Mouse (Mus musculus) midbrain, embryonic 12.5 days (tissue): ENCODE results near the gene Tfap2d. TPM values are rescaled to one million over a fixed set of nuclear protein-coding genes. Genes with fewer than 3 reads are reported as not detected.

Experiments
- ATAC-seq: fragments of 200-750 bp; cut with Nextera tagmentation; 2 replicates; pipeline ENCODE4 v1.8.0; 2017; ENCODE audit warnings: low read depth, moderate TSS enrichment, moderate library complexity; ENCODE audit not compliant: low FRiP score
- H3K27ac ChIP-seq: fragments of 300-500 bp; sonication (generic); replicated peaks from 2 replicates; pipeline ENCODE4 v1.5.1; 2016; ENCODE audit warnings: mild to moderate bottlenecking
- H3K27me3 ChIP-seq: fragments of 300-500 bp; sonication (generic); 2 replicates; pipeline ENCODE4 v1.6.1; 2016; ENCODE audit warnings: mild to moderate bottlenecking
- H3K36me3 ChIP-seq: fragments of 300-500 bp; sonication (generic); 2 replicates; pipeline ENCODE4 v1.6.1; 2016
- H3K4me1 ChIP-seq: fragments of 300-500 bp; sonication (generic); 2 replicates; pipeline ENCODE4 v1.6.1; 2016
- H3K4me2 ChIP-seq: fragments of 300-500 bp; sonication (generic); replicated peaks from 2 replicates; pipeline ENCODE4 v1.6.1; 2016; ENCODE audit warnings: mild to moderate bottlenecking, moderate library complexity
- H3K4me3 ChIP-seq: fragments of 300-500 bp; sonication (generic); 2 replicates; pipeline ENCODE4 v1.5.1; 2016; ENCODE audit warnings: mild to moderate bottlenecking
- H3K9ac ChIP-seq: fragments of 300-500 bp; sonication (generic); replicated peaks from 2 replicates; pipeline ENCODE4 v1.6.1; 2016; ENCODE audit warnings: mild to moderate bottlenecking, moderate library complexity
- H3K9me3 ChIP-seq: fragments of 300-500 bp; sonication (generic); 2 replicates; pipeline ENCODE4 v1.6.1; 2016; ENCODE audit warnings: mild to moderate bottlenecking
- WGBS: fragments of 180-500 bp; shearing (Covaris S2); methylation state at CpG from one replicate; pipeline ENCODE4 v1.1.7; 2016; 5-methylcytosine and 5-hydroxymethylcytosine counted together
- polyA plus RNA-seq: library from polyadenylated mRNA; unstranded; fragments of >200 nt; fragmentation: Nextera tagmentation; extraction: Ambion mirVana; gene quantifications from 2 replicates; pipeline ENCODE4 v1.2.1, GENCODE M21; 2016

The Tfap2d gene
- 41.4 and 41.9 TPM in 2 replicates for polyA plus RNA-seq

DNA sequence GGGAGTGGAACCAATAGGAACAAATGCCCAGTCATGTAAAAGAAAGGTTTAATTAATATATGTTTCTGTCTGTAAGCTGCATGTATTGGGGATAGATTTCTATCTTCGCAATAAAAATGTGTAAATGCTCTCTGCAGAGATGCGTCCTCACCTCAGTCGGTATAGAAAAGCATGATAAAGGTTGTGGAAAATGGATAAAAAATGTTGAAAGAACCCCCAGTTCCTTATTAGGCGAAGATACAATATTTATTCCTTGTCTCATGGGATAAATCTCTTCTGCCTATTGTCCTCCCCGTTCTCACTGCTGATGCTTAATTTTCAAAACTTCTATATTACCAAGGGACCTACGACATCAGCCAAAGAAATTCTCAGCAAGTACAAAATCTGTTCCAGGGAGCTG lies at the start of gene Tfap2d:
Gene Tfap2d (plus strand): TSS at position 392 of the 400 bp plus-strand sequence.
- H3K27ac ChIP-seq = peak within 1 kb of the TSS; percentile 89
- H3K4me3 ChIP-seq = peak within 1 kb of the TSS; percentile 44
- no peak for ATAC-seq
- no peaks in the 10 kb centered on the region for H3K36me3 ChIP-seq
- H3K4me1 ChIP-seq = peaks cover 5% of the 10 kb centered on the region; the same call in 1 of the 2 replicates
- peaks cover 90% of the 10 kb centered on the region for H3K27me3 ChIP-seq
- peak within 1 kb of the TSS; percentile 46 for H3K4me2 ChIP-seq
- H3K9ac ChIP-seq = peak within 1 kb of the TSS; percentile 49
- 3% methylated on average over 6 of the region's 6 CpGs for WGBS
- H3K9me3 ChIP-seq = no peaks in the 10 kb centered on the region

- ATAC-seq = 0 out of 2 replicates have a peak, but pooled peaks have one; percentile 49
- Histone ChIP-seq H3K27me3 (no peaks in the 10 kb centered on the region), H3K9me3 (no peaks in the 10 kb centered on the region), H3K4me1 (no peaks in the 10 kb centered on the region), H3K4me2 (no peak overlapping the region), H3K27ac (no peak overlapping the region), H3K36me3 (no peaks in the 10 kb centered on the region), H3K9ac (no peak overlapping the region), H3K4me3 (no peak overlapping the region)
- 12% methylated on average over 3 of the region's 3 CpGs for WGBS
Measured at GRCm38 (mm10) chr1:19056300-19056699, 46.5 kb upstream of the Tfap2d start.

DNA sequence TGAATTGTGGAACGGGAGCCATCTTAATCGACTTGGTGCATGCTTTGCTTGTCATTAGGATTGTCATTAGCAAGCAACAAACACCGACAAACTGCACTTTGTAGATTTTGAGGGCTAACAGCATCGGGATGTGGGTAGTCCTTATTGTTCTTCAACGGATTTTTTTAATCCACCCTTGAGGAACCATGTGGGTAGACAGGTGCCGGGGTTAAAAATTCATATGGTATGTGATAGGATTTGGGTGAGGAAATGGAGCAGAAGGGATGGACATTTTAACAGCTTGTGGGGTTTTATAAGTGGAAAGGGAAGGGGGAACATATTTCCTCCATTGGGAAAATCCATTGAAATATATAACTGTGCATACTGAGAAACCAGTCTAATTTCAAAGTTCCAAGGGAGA lies 46.0 kb upstream of the Tfap2d start:
- no peaks in the 10 kb centered on the region for H3K4me1 ChIP-seq
- H3K9me3 ChIP-seq = no peaks in the 10 kb centered on the region
- no peaks in the 10 kb centered on the region for H3K36me3 ChIP-seq
- no peak overlapping the region for H3K4me2 ChIP-seq
- H3K9ac ChIP-seq = no peak overlapping the region
- ATAC-seq = no peak
- H3K4me3 ChIP-seq = no peak overlapping the region
- no peak overlapping the region for H3K27ac ChIP-seq
- 72% methylated on average over 6 of the region's 6 CpGs for WGBS
- no peaks in the 10 kb centered on the region for H3K27me3 ChIP-seq

GRCm38 (mm10) chr1:19088078-19088477 lies 14.7 kb upstream of the Tfap2d start:
- peaks cover 17% of the 10 kb centered on the region; the same call in 1 of the 2 replicates for H3K27me3 ChIP-seq
- peak; percentile 91 for ATAC-seq
- no peak overlapping the region for H3K4me3 ChIP-seq
- no peaks in the 10 kb centered on the region for H3K36me3 ChIP-seq
- 9% methylated on average over 8 of the region's 8 CpGs for WGBS
- no peaks in the 10 kb centered on the region for H3K9me3 ChIP-seq
- no peak overlapping the region for H3K4me2 ChIP-seq
- no peak overlapping the region for H3K9ac ChIP-seq
- no peaks in the 10 kb centered on the region for H3K4me1 ChIP-seq
- H3K27ac ChIP-seq = no peak overlapping the region

GRCm38 (mm10) chr1:19096921-19097320 lies 5.9 kb upstream of the Tfap2d start:
- no peaks in the 10 kb centered on the region for H3K36me3 ChIP-seq
- H3K4me3 ChIP-seq = no peak overlapping the region
- under 1% methylated on average over 18 of the region's 18 CpGs for WGBS
- H3K9ac ChIP-seq = no peak overlapping the region
- peak overlapping the region; percentile 24 for H3K4me2 ChIP-seq
- ATAC-seq = no peak; the same call in 1 of the 2 replicates
- H3K9me3 ChIP-seq = no peaks in the 10 kb centered on the region
- H3K27ac ChIP-seq = no peak overlapping the region
- peaks cover 81% of the 10 kb centered on the region for H3K27me3 ChIP-seq
- no peaks in the 10 kb centered on the region for H3K4me1 ChIP-seq

- H3K27ac ChIP-seq = peak overlapping the region; percentile 89
- no peaks in the 10 kb centered on the region for H3K9me3 ChIP-seq
- H3K4me2 ChIP-seq = peak overlapping the region; percentile 46
- H3K4me3 ChIP-seq = peak overlapping the region; percentile 44
- ATAC-seq = no peak
- peak overlapping the region; percentile 49 for H3K9ac ChIP-seq
- 1% methylated on average over 21 of the region's 21 CpGs for WGBS
- H3K27me3 ChIP-seq = peaks cover 90% of the 10 kb centered on the region
- peaks cover 5% of the 10 kb centered on the region; the same call in 1 of the 2 replicates for H3K4me1 ChIP-seq
- H3K36me3 ChIP-seq = no peaks in the 10 kb centered on the region
Measured at GRCm38 (mm10) chr1:19103316-19103715, 494 bp downstream of the Tfap2d start.

GRCm38 (mm10) chr1:19103776-19104142 lies 937 bp downstream of the Tfap2d start:
- WGBS = under 1% methylated on average over 10 of the region's 10 CpGs
- no peaks in the 10 kb centered on the region for H3K9me3 ChIP-seq
- peak overlapping the region; percentile 49 for H3K9ac ChIP-seq
- H3K27ac ChIP-seq = peak overlapping the region; percentile 89
- H3K4me1 ChIP-seq = peaks cover 5% of the 10 kb centered on the region; the same call in 1 of the 2 replicates
- H3K27me3 ChIP-seq = peaks cover 90% of the 10 kb centered on the region
- peak overlapping the region; percentile 46 for H3K4me2 ChIP-seq
- ATAC-seq = no peak
- H3K4me3 ChIP-seq = peak overlapping the region; percentile 44
- no peaks in the 10 kb centered on the region for H3K36me3 ChIP-seq

DNA sequence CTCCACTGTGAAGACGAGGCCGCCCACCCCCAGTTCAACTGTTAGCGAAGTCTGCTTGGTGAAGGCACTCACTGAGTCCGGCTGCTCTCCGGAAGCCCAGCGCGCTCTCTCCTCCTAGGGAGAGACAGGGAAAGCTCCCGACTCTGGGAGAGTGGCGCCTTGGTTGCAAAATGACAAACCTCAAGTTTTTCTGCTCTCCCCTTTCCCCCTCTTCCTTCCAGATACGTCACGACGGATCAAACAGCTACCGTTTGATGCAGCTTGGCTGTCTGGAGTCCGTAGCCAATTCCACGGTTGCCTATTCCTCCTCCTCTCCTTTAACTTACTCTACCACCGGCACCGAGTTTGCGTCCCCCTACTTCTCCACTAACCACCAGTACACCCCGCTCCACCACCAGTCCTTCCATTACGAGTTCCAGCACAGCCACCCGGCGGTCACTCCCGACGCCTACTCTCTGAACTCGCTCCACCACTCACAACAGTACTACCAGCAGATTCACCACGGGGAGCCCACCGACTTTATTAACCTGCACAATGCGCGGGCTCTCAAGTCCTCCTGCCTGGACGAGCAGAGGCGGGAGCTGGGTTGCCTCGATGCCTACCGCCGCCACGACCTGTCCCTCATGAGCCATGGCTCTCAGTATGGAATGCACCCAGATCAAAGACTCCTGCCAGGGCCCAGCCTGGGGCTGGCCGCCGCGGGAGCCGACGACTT lies 1.5 kb downstream of the Tfap2d start:
- H3K4me1 ChIP-seq = peaks cover 5% of the 10 kb centered on the region; the same call in 1 of the 2 replicates
- peak overlapping the region; percentile 46 for H3K4me2 ChIP-seq
- peak overlapping the region; percentile 49 for H3K9ac ChIP-seq
- no peaks in the 10 kb centered on the region for H3K9me3 ChIP-seq
- peak; percentile 47 for ATAC-seq
- no peaks in the 10 kb centered on the region for H3K36me3 ChIP-seq
- peak overlapping the region; percentile 44 for H3K4me3 ChIP-seq
- WGBS = 1% methylated on average over 40 of the region's 40 CpGs
- H3K27ac ChIP-seq = peak overlapping the region; percentile 89
- peaks cover 93% of the 10 kb centered on the region for H3K27me3 ChIP-seq

DNA sequence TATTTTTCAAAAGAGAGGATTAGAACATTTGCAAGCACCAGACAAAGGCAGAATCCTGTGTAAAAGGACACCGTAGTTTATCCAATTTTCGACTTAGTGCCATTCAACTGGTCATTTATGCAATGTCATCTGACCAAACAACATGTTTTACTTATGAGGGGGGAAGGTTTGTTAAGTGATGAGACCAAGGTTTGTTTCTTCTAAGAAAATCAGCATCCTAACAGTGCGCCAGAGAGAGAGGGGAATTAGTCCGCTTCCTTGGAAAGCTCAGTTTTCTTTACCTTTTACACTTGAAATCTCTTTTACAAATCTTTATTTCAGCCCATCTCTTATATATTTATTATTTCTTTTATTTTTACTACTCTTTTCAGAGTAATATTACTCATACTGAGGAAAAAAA lies 3.6 kb downstream of the Tfap2d start:
- under 1% methylated on average over 4 of the region's 4 CpGs for WGBS
- H3K9me3 ChIP-seq = no peaks in the 10 kb centered on the region
- H3K4me1 ChIP-seq = peaks cover 5% of the 10 kb centered on the region; the same call in 1 of the 2 replicates
- H3K27me3 ChIP-seq = peaks cover 93% of the 10 kb centered on the region
- peak overlapping the region; percentile 49; the same call in 1 of the 2 replicates for H3K9ac ChIP-seq
- no peaks in the 10 kb centered on the region for H3K36me3 ChIP-seq
- H3K4me2 ChIP-seq = peak overlapping the region; percentile 46
- ATAC-seq = peak; percentile 17; the same call in 1 of the 2 replicates
- peak overlapping the region; percentile 89 for H3K27ac ChIP-seq
- peak overlapping the region; percentile 27 for H3K4me3 ChIP-seq

DNA sequence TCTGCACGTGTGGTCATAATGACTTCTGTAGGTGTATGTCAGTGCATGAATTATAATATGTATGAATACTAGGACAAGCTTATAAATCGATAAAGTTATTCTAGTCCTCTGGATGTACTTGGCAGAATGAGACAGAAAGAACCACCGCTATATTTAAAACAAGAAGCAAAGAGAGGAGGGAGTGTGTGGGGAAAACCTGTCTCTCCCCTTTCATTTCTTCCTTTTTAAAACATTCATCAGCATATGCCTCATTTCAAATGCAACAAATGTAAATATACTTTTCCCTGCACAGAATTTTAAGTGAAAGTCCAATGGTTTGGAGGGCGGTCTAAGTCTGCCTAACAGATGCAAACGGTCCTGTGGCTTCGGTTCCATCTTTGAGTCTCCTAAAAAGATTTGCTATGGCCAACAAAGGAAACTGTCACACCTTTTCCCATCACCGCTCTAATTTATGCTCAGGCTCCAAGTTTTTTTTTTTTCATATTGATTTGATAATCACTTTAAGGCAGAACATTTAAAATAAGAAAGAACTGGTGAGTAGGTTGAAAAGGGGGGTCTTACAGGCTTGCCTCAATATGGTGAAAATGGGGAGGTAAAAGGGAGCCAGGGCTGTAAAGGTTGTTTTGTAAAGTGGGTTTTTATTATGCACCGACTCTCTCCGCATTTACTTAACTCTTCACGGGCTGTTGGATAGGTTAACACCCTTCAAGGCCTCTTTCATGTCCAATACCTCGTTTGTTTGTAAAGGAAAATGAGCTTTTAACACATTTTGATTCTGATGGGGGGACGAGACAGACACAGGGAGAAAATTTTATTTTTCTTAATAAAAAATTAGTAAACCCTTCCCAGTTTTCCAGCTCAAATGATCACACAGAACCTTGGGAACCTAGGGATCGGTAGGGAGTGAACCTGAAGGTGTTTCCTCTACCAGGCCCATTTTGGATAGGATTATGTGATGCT lies 4.3 kb downstream of the Tfap2d start:
- Histone ChIP-seq H3K27ac (peak overlapping the region; percentile 89), H3K27me3 (peaks cover 94% of the 10 kb centered on the region), H3K4me3 (peak overlapping the region; percentile 27), H3K4me2 (peak overlapping the region; percentile 46), H3K9ac (peak overlapping the region; percentile 0; the same call in 1 of the 2 replicates), H3K36me3 (no peaks in the 10 kb centered on the region), H3K4me1 (peaks cover 5% of the 10 kb centered on the region; the same call in 1 of the 2 replicates), H3K9me3 (no peaks in the 10 kb centered on the region)
- under 1% methylated on average over 13 of the region's 13 CpGs for WGBS
- peak; percentile 73 for ATAC-seq

DNA sequence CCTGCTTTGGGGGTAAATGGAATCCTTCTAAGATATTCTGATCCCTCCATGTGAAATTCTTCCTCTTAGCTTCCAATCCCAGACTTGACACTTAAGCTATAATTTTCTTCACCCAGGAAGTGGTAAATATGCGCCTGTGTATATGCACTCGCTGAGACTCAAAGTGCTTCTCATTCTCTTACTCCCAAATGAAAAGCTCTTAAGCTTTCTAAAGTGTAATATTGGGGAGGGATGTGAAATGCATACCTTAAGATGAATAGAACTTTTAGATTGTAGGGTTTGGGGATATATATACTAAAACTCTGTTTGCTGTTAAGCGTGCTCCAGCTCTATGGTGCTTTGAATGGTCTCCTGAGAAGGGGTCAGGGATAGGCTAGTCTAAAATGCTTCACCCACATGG lies 5.0 kb downstream of the Tfap2d start:
- peak overlapping the region; percentile 0; the same call in 1 of the 2 replicates for H3K9ac ChIP-seq
- H3K4me1 ChIP-seq = peaks cover 5% of the 10 kb centered on the region; the same call in 1 of the 2 replicates
- peak overlapping the region; percentile 46 for H3K4me2 ChIP-seq
- H3K27me3 ChIP-seq = peaks cover 95% of the 10 kb centered on the region
- H3K27ac ChIP-seq = peak overlapping the region; percentile 89
- peak overlapping the region; percentile 27 for H3K4me3 ChIP-seq
- H3K36me3 ChIP-seq = no peaks in the 10 kb centered on the region
- no peak for ATAC-seq
- WGBS = 3% methylated on average over 3 of the region's 3 CpGs
- no peaks in the 10 kb centered on the region for H3K9me3 ChIP-seq
